18 mouse cellular contexts compared by ENCODE assay signal in the genomic region with DNA sequence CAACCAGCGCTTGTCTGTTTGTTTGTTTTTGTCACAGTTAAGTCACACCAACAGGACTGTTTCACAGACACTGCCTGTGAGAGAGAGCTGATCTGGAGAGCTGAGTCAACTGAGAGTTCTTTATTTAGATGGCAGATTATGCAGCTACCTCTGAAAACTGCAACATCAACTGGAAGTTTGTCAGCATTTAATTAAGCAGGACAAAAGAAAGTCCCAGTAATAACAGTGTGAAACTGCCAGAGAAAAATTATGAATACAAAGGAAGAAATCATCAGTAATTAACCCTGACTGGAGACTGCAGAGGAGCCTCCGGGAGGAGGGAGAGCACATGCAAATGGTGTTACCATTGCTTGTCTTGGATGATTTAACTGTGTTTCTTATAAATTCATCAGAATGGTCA.
DNase-seq lines count a peak whose midpoint lies in the region; ATAC-seq and TF ChIP-seq lines count a peak whose summit lies in the region.
"Had no signal": no experiment of that assay in that cellular context is flagged by ENCODE, and none has a peak within 500 bp of the region (broad histone marks: within the 10 kb centered on the region; RNA-seq: fewer than 3 reads in every experiment).

No protein-coding gene starts in this region.

- ATAC-seq in forebrain, embryonic 14.5 days, result no peak; the same call in 1 of the 2 replicates
- ATAC-seq in forebrain, embryonic 12.5 days (ENCODE audit: low FRiP score), result no peak
- ATAC-seq in forebrain, postnatal 0 days, result peak; percentile 59; the same call in 1 of the 2 replicates
- ATAC-seq: activated CD4-positive, CD25-positive, alpha-beta regulatory T cell, adult 4 months; intestine, embryonic 15.5 days; Patski had no signal

- H3K4me2 ChIP-seq in forebrain, embryonic 14.5 days (ENCODE audit: low read length), result no peak overlapping the region
- H3K4me2 ChIP-seq in forebrain, embryonic 12.5 days, result no peak overlapping the region
- no peak overlapping the region for H3K4me2 ChIP-seq in forebrain, postnatal 0 days (ENCODE audit: low read depth)
- H3K4me2 ChIP-seq: heart, embryonic 12.5 days; hindbrain, embryonic 14.5 days; intestine, embryonic 15.5 days had no signal

- H3K9ac ChIP-seq in forebrain, embryonic 14.5 days (ENCODE audit: low read length), result no peak overlapping the region
- H3K9ac ChIP-seq in forebrain, embryonic 12.5 days, result no peak overlapping the region
- no peak overlapping the region for H3K9ac ChIP-seq in forebrain, postnatal 0 days
- H3K9ac ChIP-seq: heart, embryonic 12.5 days; hindbrain, embryonic 14.5 days; intestine, embryonic 15.5 days had no signal

- H3K27ac ChIP-seq in forebrain, embryonic 14.5 days (ENCODE audit: low read depth, low read length), result no peak overlapping the region
- no peak overlapping the region for H3K27ac ChIP-seq in forebrain, embryonic 12.5 days
- H3K27ac ChIP-seq in forebrain, postnatal 0 days (ENCODE audit: low read depth, low read length), result no peak overlapping the region
- no peak overlapping the region for H3K27ac ChIP-seq in kidney, adult 2 months (ENCODE audit: insufficient read depth, low read depth, low read length)
- H3K27ac ChIP-seq: embryonic facial prominence, embryonic 10.5 days; hindbrain, embryonic 10.5 days; hindbrain, embryonic 14.5 days; intestine, embryonic 15.5 days had no signal

- no peak overlapping the region for H3K4me3 ChIP-seq in forebrain, embryonic 14.5 days (ENCODE audit: low read depth, low read length)
- no peak overlapping the region for H3K4me3 ChIP-seq in forebrain, embryonic 12.5 days (replicated peaks)
- no peak overlapping the region for H3K4me3 ChIP-seq in forebrain, postnatal 0 days (ENCODE audit: low read depth, low read length)
- no peak overlapping the region for H3K4me3 ChIP-seq in kidney, adult 2 months (ENCODE audit: insufficient read depth, low read depth, low read length)
- H3K4me3 ChIP-seq: embryonic facial prominence, embryonic 10.5 days; heart, embryonic 12.5 days; hindbrain, embryonic 10.5 days; intestine, embryonic 15.5 days had no signal

- TF ChIP-seq POLR2A in kidney, adult 2 months (IDR thresholded peaks at IDR 0.05; ENCODE audit: low read depth, low read length), result no peak

- no peak for TF ChIP-seq CTCF in forebrain, postnatal 0 days (IDR thresholded peaks at IDR 0.05; ENCODE audit: low read depth)
- TF ChIP-seq CTCF in kidney, adult 2 months (conservative IDR thresholded peaks at IDR 0.05; ENCODE audit: insufficient read depth, insufficient read length, low read depth, low read length), result no peak

- no peaks in the 10 kb centered on the region for H3K27me3 ChIP-seq in forebrain, embryonic 14.5 days (replicated peaks; ENCODE audit: control insufficient read depth, insufficient read depth, low read length)
- H3K27me3 ChIP-seq in forebrain, embryonic 12.5 days, result no peaks in the 10 kb centered on the region
- H3K27me3 ChIP-seq in forebrain, postnatal 0 days (ENCODE audit: insufficient read depth, low read length), result no peaks in the 10 kb centered on the region
- no peaks in the 10 kb centered on the region for H3K27me3 ChIP-seq in kidney, adult 2 months (replicated peaks; ENCODE audit: control insufficient read depth, insufficient read depth, low read length)
- H3K27me3 ChIP-seq: heart, embryonic 12.5 days; intestine, embryonic 15.5 days had no signal

- DNase-seq in forebrain, embryonic 14.5 days (ENCODE audit: low spot score), result peak; percentile 47
- peak; percentile 51 for DNase-seq in brain, adult 2 months (ENCODE audit: low read depth, low spot score)
- peak; percentile 5 for DNase-seq in forebrain, postnatal 0 days
- DNase-seq in adrenal gland, adult 2 months, result no peak
- no peak for DNase-seq in thymus, postnatal 14 days
- DNase-seq in kidney, adult 2 months, result no peak
- DNase-seq: adrenal gland, postnatal 36 days; cerebellum, adult 2 months; cerebellum, postnatal 10 days; gastrocnemius, postnatal 25 days had no signal

- 30% methylated on average over 2 of the region's 2 CpGs for WGBS in forebrain, embryonic 14.5 days
- WGBS in forebrain, embryonic 12.5 days, result 42% methylated on average over 2 of the region's 2 CpGs
- WGBS in forebrain, postnatal 0 days, result 24% methylated on average over 2 of the region's 2 CpGs
- WGBS in kidney, adult 2 months, result 34% methylated on average over 2 of the region's 2 CpGs

- H3K4me1 ChIP-seq in forebrain, embryonic 14.5 days (ENCODE audit: control insufficient read depth, insufficient read depth, low read length), result no peaks in the 10 kb centered on the region
- H3K4me1 ChIP-seq in forebrain, embryonic 12.5 days, result no peaks in the 10 kb centered on the region
- H3K4me1 ChIP-seq in forebrain, postnatal 0 days (ENCODE audit: insufficient read depth), result no peaks in the 10 kb centered on the region
- H3K4me1 ChIP-seq in kidney, adult 2 months (ENCODE audit: control insufficient read depth, insufficient read depth, low read length), result no peaks in the 10 kb centered on the region
- H3K4me1 ChIP-seq: embryonic facial prominence, embryonic 10.5 days; heart, embryonic 12.5 days; hindbrain, embryonic 10.5 days; intestine, embryonic 15.5 days had no signal

- no peaks in the 10 kb centered on the region for H3K36me3 ChIP-seq in forebrain, embryonic 14.5 days (ENCODE audit: control insufficient read depth, insufficient read depth, low read length)
- H3K36me3 ChIP-seq in forebrain, embryonic 12.5 days (replicated peaks), result no peaks in the 10 kb centered on the region
- no peaks in the 10 kb centered on the region for H3K36me3 ChIP-seq in forebrain, postnatal 0 days (ENCODE audit: insufficient read depth)
- H3K36me3 ChIP-seq in kidney, adult 2 months (ENCODE audit: control insufficient read depth, insufficient read depth, low read length), result no peaks in the 10 kb centered on the region
- H3K36me3 ChIP-seq: embryonic facial prominence, embryonic 10.5 days; heart, embryonic 12.5 days; hindbrain, embryonic 10.5 days; intestine, embryonic 15.5 days had no signal

- no peaks in the 10 kb centered on the region for H3K9me3 ChIP-seq in forebrain, embryonic 14.5 days (replicated peaks; ENCODE audit: control insufficient read depth, low read length)
- H3K9me3 ChIP-seq in forebrain, embryonic 12.5 days, result no peaks in the 10 kb centered on the region
- no peaks in the 10 kb centered on the region for H3K9me3 ChIP-seq in forebrain, postnatal 0 days (ENCODE audit: low read length)
- H3K9me3 ChIP-seq: embryonic facial prominence, embryonic 10.5 days; heart, embryonic 12.5 days; hindbrain, embryonic 10.5 days; intestine, embryonic 15.5 days had no signal

Comparison
In these comparisons a context has a peak if more than half of its experiments do, and no peak if none do; other contexts are left out.
1. DNase-seq: peak in forebrain, embryonic 14.5 days (single experiment), brain, adult 2 months (single experiment) and forebrain, postnatal 0 days (single experiment); none in adrenal gland, adult 2 months (single experiment), thymus, postnatal 14 days (single experiment) and kidney, adult 2 months (single experiment).